In the genomic region with DNA sequence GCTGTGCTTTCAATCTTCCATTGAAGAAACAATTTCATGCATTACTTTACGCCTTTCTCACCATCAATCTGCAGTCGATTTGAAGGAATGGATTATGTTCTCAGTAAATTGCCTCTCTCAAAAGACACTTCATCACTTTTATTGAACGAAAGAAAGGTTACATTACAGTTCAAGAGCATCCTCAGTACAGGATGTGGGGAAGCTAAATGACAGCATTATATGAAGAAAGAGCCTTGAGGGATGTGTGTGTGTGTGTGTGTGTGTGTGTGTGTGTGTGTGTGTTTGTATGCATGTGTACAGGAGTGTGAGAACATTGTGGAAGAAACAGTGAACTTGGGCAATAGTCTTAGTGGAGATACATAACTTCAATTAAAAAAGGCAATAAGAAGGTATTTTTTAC, we compare ENCODE assay signal across 19 mouse cellular contexts.
DNase-seq lines count a peak whose midpoint lies in the region; ATAC-seq lines count a peak whose summit lies in the region.
"Had no signal": no experiment of that assay in that cellular context is flagged by ENCODE, and none has a peak within 500 bp of the region (broad histone marks: within the 10 kb centered on the region; RNA-seq: fewer than 3 reads in every experiment).

No protein-coding gene starts in this region.

- ATAC-seq in activated CD4-positive, CD25-positive, alpha-beta regulatory T cell, adult 4 months: peak; percentile 28
- peak; percentile 69 for ATAC-seq in inflammation-experienced regulatory T-cells, adult 6 months
- ATAC-seq: forebrain, embryonic 14.5 days; forebrain, embryonic 16.5 days; Patski had no signal

- peak; percentile 15 for DNase-seq in CD4-positive, CD25-positive, alpha-beta regulatory T cell, adult 2 months (ENCODE audit: low read depth, low spot score)
- no peak for DNase-seq in kidney, adult 9 months
- DNase-seq in layer of hippocampus, postnatal 10 days (ENCODE audit: low spot score in 2 of 2): no peak
- DNase-seq in layer of hippocampus, adult 9-10 months (ENCODE audit: low spot score): no peak
- DNase-seq: adrenal gland, adult 2 months; adrenal gland, postnatal 10 days; adrenal gland, postnatal 25 days; cerebellum, adult 11 months; cerebellum, adult 18-20 months; cerebellum, adult 8-10 months; cerebellum, adult 9-11 months; cerebellum, postnatal 14 days; cerebellum, postnatal 36 days; embryo, embryonic 11 days had no signal
